Mouse (Mus musculus) liver, postnatal 0 days (tissue): ENCODE measurements at regions not wholly inside any gene's neighbourhood (a gene's known extent, or its start where the extent isn't known, plus 50 kb on each side); places are given as distances from the start of the nearest gene placed in this dataset.

Experiments
- ATAC-seq: fragments of 200-750 bp; cut with Nextera tagmentation; 2 replicates; pipeline ENCODE4 v1.8.0; 2017; ENCODE audit warnings: mild to moderate bottlenecking, moderate library complexity
- DNase-seq: peaks from one replicate; pipeline ENCODE4 v3.0.0-alpha.2; 2016
- H3K27ac ChIP-seq: fragments of 300-500 bp; sonication (generic); 2 replicates; pipeline ENCODE4 v1.5.1; 2014; ENCODE audit warnings: antibody characterized with exemption, moderate library complexity, mild to moderate bottlenecking, low read depth
- H3K27me3 ChIP-seq: fragments of 300-500 bp; sonication (generic); 2 replicates; pipeline ENCODE4 v1.6.1; 2014; ENCODE audit warnings: low read length, control low read depth, mixed read lengths; ENCODE audit not compliant: insufficient read depth
- H3K36me3 ChIP-seq: fragments of 300-500 bp; sonication (generic); replicated peaks from 2 replicates; pipeline ENCODE4 v1.6.1; 2014; ENCODE audit warnings: mild to moderate bottlenecking, control low read depth, low read length, moderate library complexity, mixed read lengths; ENCODE audit not compliant: insufficient read depth
- H3K4me1 ChIP-seq: fragments of 300-500 bp; sonication (generic); 2 replicates; pipeline ENCODE4 v1.6.1; 2014; ENCODE audit warnings: antibody characterized with exemption, mild to moderate bottlenecking, control low read depth; ENCODE audit not compliant: insufficient read depth
- H3K4me2 ChIP-seq: fragments of 300-500 bp; sonication (generic); 2 replicates; pipeline ENCODE4 v1.6.1; 2014; ENCODE audit warnings: low read depth, mild to moderate bottlenecking, low read length, moderate library complexity, mixed read lengths
- H3K4me3 ChIP-seq: fragments of 300-500 bp; sonication (generic); 2 replicates; pipeline ENCODE4 v1.5.1; 2014; ENCODE audit warnings: low read depth, low read length
- H3K9ac ChIP-seq: fragments of 300-500 bp; sonication (generic); replicated peaks from 2 replicates; pipeline ENCODE4 v1.6.1; 2014; ENCODE audit warnings: mild to moderate bottlenecking, moderate library complexity
- H3K9me3 ChIP-seq: fragments of 300-500 bp; sonication (generic); 2 replicates; pipeline ENCODE4 v1.6.1; 2016; ENCODE audit warnings: mild to moderate bottlenecking, control low read depth, low read length, mixed read lengths
- CTCF ChIP-seq: sonication (generic); IDR thresholded peaks from 2 replicates; pipeline ENCODE4 v1.5.1; 2016; ENCODE audit warnings: antibody characterized with exemption, low read depth
- EP300 ChIP-seq: IDR thresholded peaks from 2 replicates; pipeline ENCODE4 v1.6.1; 2016; ENCODE audit warnings: antibody characterized with exemption, low read depth, mild to moderate bottlenecking
- WGBS: fragments of 180-500 bp; shearing (Covaris S2); extraction: QIAGEN DNeasy Blood & Tissue Kit; methylation state at CpG from one replicate; pipeline ENCODE4 v1.1.7; 2014; ENCODE audit not compliant: insufficient replicate concordance; 5-methylcytosine and 5-hydroxymethylcytosine counted together

DNA sequence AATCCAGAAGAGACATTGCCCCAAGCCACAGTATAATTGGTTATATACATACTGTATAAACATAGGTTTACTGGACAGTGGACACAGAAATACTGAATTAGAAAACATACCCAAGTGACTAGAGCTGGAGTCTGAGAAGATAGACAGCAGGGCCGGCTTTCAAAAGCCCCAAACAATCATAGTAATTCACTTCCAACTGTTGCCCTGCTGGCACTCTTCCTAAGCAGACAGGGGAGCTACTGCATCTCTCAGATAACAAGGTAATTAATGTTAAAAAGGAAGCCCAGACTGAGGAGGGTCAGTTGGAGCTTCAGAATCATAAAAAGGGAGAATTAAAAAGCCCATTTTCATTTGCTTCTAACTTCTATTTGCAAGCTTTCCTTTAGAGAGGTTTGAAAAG, 764.5 kb downstream of the Vgll3 start:
- H3K4me2 ChIP-seq, result no peak overlapping the region
- TF ChIP-seq CTCF (no peak), EP300 (no peak)
- H3K9ac ChIP-seq, result no peak overlapping the region
- H3K36me3 ChIP-seq, result no peaks in the 10 kb centered on the region
- WGBS, result 31% methylated on average over 1 of the region's 1 CpGs
- no peak overlapping the region for H3K4me3 ChIP-seq
- H3K4me1 ChIP-seq, result no peaks in the 10 kb centered on the region
- DNase-seq (no peak), ATAC-seq (no peak)
- 0 out of 2 replicates have a peak, but pooled peaks cover under 1% of the 10 kb centered on the region for H3K9me3 ChIP-seq
- no peak overlapping the region for H3K27ac ChIP-seq
- no peaks in the 10 kb centered on the region for H3K27me3 ChIP-seq

DNA sequence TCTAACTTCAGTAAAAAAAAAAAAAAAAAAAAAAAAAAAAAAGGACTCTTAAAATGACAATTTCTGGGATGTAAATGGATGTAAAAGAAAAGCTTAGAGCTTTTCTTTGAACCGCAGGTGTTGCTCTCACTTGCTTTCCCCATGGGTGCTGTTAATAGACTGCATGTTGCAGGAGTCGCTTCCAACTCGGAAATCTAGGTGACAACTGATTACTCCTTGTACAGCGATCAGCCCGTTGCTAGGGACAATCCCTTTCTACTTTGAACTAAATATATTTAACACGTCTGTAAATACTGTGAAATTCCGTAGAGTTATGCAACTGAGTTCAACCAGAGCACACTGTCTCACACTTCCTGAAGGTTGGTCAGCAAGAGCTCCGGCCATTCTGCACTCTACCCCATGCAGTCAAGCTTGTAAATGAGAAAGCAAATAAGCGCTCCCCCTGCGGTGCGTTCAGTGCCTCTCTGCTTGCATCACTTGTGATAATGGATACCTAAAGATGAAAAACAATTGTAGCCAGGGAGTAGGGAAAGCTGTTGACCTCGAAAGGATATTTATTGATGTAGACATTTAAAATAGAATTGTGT, 770.7 kb downstream of the Vgll3 start:
- TF ChIP-seq EP300 (no peak), CTCF (no peak)
- DNase-seq, result no peak
- H3K4me2 ChIP-seq, result no peak overlapping the region

DNA sequence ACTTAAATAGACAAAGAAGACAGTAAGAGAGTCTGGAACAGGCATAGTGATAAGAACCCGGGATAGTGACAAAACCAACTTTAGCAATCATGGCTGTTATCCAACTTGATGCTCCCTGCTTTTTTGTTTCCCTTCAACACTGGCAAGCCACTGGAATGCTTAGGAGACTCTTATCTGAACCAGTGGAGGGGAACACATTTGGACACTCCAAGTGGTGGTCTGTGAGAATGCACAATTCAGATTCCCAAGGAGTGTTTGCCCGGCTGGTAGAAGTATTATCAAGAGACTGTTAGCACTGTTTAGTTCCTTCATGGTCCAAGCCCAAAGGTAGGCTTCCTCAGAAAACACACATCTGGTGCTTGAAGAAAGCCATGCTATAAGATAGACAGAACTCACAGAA, 787.2 kb downstream of the Vgll3 start:
- TF ChIP-seq CTCF (no peak), EP300 (no peak)
- H3K36me3 ChIP-seq, result no peaks in the 10 kb centered on the region
- WGBS, result 68% methylated on average over 2 of the region's 2 CpGs
- no peak overlapping the region for H3K27ac ChIP-seq
- no peak for ATAC-seq
- H3K4me3 ChIP-seq, result no peak overlapping the region
- no peaks in the 10 kb centered on the region for H3K9me3 ChIP-seq
- H3K4me2 ChIP-seq, result no peak overlapping the region
- no peaks in the 10 kb centered on the region for H3K27me3 ChIP-seq
- DNase-seq, result no peak
- no peaks in the 10 kb centered on the region for H3K4me1 ChIP-seq
- H3K9ac ChIP-seq, result no peak overlapping the region

More for the DNA sequence above, 770.7 kb downstream of the Vgll3 start:
- WGBS, result 9% methylated on average over 12 of the region's 12 CpGs
- peak; percentile 71 for ATAC-seq
- Histone ChIP-seq H3K9ac (no peak overlapping the region), H3K27ac (no peak overlapping the region), H3K4me1 (no peaks in the 10 kb centered on the region), H3K4me3 (no peak overlapping the region), H3K36me3 (no peaks in the 10 kb centered on the region), H3K9me3 (0 out of 2 replicates have a peak, but pooled peaks cover 3% of the 10 kb centered on the region), H3K27me3 (no peaks in the 10 kb centered on the region)

DNA sequence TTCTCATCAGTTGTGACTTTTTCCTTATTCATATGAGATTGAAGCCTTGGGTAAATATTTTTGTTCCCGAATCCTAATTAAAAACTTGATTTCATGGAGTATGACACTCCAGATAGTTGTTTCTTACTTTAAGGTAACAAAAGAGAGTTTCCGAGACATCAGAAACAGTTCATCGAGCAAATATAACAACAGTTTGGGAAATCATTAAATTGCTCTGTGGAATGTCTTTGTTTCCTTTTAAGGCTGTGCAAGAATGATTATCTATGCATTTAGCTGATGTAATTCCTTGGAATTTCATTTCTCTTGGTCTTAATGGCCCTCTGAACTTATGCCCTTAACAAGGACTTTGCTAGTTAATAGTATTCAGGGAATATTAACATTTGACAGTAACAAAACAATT, 787.6 kb downstream of the Vgll3 start:
- Histone ChIP-seq H3K9me3 (no peaks in the 10 kb centered on the region), H3K4me3 (no peak overlapping the region), H3K9ac (no peak overlapping the region), H3K27me3 (no peaks in the 10 kb centered on the region), H3K27ac (no peak overlapping the region), H3K4me1 (no peaks in the 10 kb centered on the region), H3K36me3 (no peaks in the 10 kb centered on the region), H3K4me2 (no peak overlapping the region)
- ATAC-seq (no peak), DNase-seq (no peak)
- 73% methylated on average over 3 of the region's 3 CpGs for WGBS
- TF ChIP-seq CTCF, result no peak
- no peak for TF ChIP-seq EP300

DNA sequence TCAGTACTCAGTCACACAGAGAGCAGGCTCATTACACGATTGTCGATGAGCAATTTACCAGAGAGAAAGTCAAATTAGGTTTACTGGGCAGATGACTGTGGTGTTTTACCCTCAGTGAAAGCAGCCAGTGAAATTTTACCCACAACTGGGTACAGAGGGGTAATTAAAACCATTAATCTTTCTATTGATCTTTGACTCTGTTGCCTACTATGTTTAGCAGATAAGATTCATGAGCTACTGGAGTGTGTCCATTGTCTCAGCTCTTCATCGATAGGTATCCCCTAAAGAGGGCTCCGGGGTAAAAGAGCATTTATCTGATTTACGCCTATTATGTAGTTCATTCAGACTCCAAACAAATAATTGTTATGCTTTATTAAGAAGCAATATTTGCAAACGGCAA, 788.8 kb downstream of the Vgll3 start:
- H3K4me2 ChIP-seq, result no peak overlapping the region
- H3K27me3 ChIP-seq, result no peaks in the 10 kb centered on the region
- H3K4me1 ChIP-seq, result no peaks in the 10 kb centered on the region
- no peaks in the 10 kb centered on the region for H3K36me3 ChIP-seq
- H3K9me3 ChIP-seq, result no peaks in the 10 kb centered on the region
- H3K27ac ChIP-seq, result no peak overlapping the region
- no peak overlapping the region for H3K9ac ChIP-seq
- ATAC-seq, result no peak
- no peak overlapping the region for H3K4me3 ChIP-seq
- WGBS, result 79% methylated on average over 6 of the region's 6 CpGs
- no peak for TF ChIP-seq EP300
- no peak for DNase-seq
